Mouse (Mus musculus) layer of hippocampus, adult 9-11 months (tissue): ENCODE data around the gene Fxyd4.

Experiments
- DNase-seq: peaks from one replicate; pipeline ENCODE4 v3.0.0; 2022

Fxyd4 gene

GRCm38 (mm10) chr6:117888642-117889096, 48.8 kb downstream of the Fxyd4 start:
- no peak for DNase-seq

- DNase-seq = no peak
Measured at GRCm38 (mm10) chr6:117888032-117888431, 49.5 kb downstream of the Fxyd4 start.

DNA sequence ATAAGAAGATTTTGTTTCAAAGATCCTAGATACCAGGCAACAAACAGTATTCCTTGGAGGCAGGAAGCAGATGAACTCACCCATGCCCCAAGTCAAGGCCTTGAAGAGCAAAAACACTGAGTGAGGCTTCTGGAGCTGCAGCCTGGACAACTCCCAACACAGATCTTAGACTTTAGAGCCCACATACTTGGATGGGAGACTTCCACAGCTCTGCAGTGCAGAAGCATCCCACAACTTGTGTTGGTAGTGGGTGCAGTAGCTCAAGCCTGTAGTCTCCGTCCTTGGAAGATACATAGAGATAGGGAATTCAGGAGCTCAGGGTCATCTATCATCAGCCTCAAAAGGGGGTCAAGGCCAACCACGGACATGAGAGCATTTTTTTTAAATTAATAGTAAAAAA, 51.5 kb downstream of the Fxyd4 start:
- no peak for DNase-seq
